Mouse (Mus musculus) megakaryocyte-erythroid progenitor cell, adult 5 weeks (primary cell): ENCODE measurements around the gene Ngf. TPM values are rescaled to one million over a fixed set of nuclear protein-coding genes. Genes with fewer than 3 reads are reported as not detected.

Experiments
- polyA plus RNA-seq: library from polyadenylated mRNA; stranded (reverse); fragments of >175 nt; gene quantifications from 2 replicates; pipeline ENCODE4 v1.2.3, GENCODE M21; 2012

Ngf gene
- polyA plus RNA-seq = not detected in 2 replicates

DNA sequence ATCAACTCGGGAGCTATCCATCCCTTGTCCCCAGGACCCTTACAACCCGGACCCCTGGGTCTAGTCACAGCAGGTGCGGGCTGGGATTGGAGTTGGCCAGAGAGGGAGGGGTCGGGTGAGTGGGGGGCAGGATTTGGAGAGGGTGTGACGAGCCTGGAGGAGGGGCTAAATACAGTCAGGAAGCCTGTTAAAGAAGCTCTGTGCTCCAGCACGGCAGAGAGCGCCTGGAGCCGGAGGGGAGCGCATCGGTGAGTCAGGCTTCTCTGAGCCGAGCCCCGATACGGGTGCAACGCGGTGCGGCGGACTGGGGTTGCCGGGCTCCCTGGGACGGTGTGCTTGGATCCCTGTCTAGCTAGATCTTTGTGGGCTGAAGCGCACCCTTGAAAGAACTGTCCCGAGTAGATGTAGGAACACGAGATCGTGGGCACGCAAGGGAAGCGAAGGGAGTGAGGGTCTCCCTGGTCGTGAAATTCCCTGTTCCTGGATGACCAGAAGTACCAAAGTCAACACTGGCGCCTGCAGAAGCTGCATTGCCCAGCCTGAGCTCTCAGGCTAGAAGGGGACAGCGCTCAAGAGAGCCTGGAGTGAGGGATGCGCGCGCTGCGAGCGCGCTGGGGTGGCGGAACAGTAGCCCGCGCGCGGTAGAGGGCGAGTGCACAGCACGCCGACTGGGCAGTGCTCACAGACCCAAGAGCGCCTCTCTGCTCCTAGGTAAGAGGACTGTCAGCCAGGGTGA is at the start of gene Ngf:
TSS of gene Ngf (plus strand) at position 207 of the 736 bp plus-strand sequence.

